30 mouse cellular contexts compared by ENCODE assay signal in the genomic region with DNA sequence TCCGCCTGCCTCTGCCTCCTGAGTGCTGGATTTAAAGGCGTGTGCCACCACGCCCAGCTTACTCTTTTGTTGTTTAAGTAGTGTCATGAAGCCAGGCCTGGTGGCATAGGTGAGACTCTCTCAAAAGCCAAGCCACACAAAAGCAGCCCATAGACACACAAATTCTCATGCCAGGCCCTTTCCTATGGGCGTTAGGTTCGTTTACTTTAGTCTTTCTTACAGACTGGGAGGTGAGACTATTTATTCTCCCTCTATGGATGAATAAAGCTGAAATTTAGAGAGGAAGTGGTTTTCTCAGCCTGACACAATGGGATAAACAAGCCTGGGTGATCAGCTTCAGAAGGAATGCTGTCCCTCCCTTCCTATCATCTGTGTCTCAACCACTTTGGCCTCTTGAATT.
DNase-seq lines count a peak whose midpoint lies in the region; ATAC-seq and TF ChIP-seq lines count a peak whose summit lies in the region.
"Had no signal": no experiment of that assay in that cellular context is flagged by ENCODE, and none has a peak within 500 bp of the region (broad histone marks: within the 10 kb centered on the region; RNA-seq: fewer than 3 reads in every experiment).

No protein-coding gene starts in this region.

- H3K36me3 ChIP-seq in intestine, embryonic 14.5 days (ENCODE audit: control insufficient read depth, insufficient read depth, low read length) = no peaks in the 10 kb centered on the region
- no peaks in the 10 kb centered on the region for H3K36me3 ChIP-seq in intestine, embryonic 15.5 days
- H3K36me3 ChIP-seq in ES-E14 (ENCODE audit: control insufficient read depth, insufficient read depth, low read length, poor library complexity, severe bottlenecking) = no peaks in the 10 kb centered on the region
- H3K36me3 ChIP-seq in limb, embryonic 10.5 days = no peaks in the 10 kb centered on the region
- H3K36me3 ChIP-seq: embryonic facial prominence, embryonic 10.5 days; embryonic facial prominence, embryonic 13.5 days; forebrain, embryonic 12.5 days; forebrain, embryonic 15.5 days; heart, embryonic 12.5 days; heart, embryonic 15.5 days; hindbrain, embryonic 10.5 days; hindbrain, embryonic 13.5 days had no signal

- no peaks in the 10 kb centered on the region for H3K27me3 ChIP-seq in intestine, embryonic 14.5 days (replicated peaks; ENCODE audit: control insufficient read depth, insufficient read depth, low read length)
- no peaks in the 10 kb centered on the region for H3K27me3 ChIP-seq in intestine, embryonic 15.5 days (replicated peaks)
- H3K27me3 ChIP-seq in limb, embryonic 10.5 days (ENCODE audit: low read depth, poor library complexity, severe bottlenecking) = no peaks in the 10 kb centered on the region
- H3K27me3 ChIP-seq: CH12.LX; embryonic facial prominence, embryonic 13.5 days; forebrain, embryonic 15.5 days; heart, embryonic 12.5 days; heart, embryonic 15.5 days; hindbrain, embryonic 13.5 days had no signal

- no peaks in the 10 kb centered on the region for H3K4me1 ChIP-seq in intestine, embryonic 14.5 days (replicated peaks; ENCODE audit: control insufficient read depth, insufficient read depth, low read length)
- no peaks in the 10 kb centered on the region for H3K4me1 ChIP-seq in intestine, embryonic 15.5 days (replicated peaks)
- no peaks in the 10 kb centered on the region for H3K4me1 ChIP-seq in ES-E14 (ENCODE audit: control insufficient read depth in 2 of 2, insufficient read depth in 2 of 2, low read length in 2 of 2, poor library complexity in 1 of 2)
- peaks cover 44% of the 10 kb centered on the region for H3K4me1 ChIP-seq in limb, embryonic 10.5 days
- H3K4me1 ChIP-seq: forebrain, embryonic 12.5 days; forebrain, embryonic 15.5 days; heart, embryonic 12.5 days; heart, embryonic 15.5 days; hindbrain, embryonic 10.5 days; hindbrain, embryonic 13.5 days had no signal

- no peak overlapping the region for H3K9ac ChIP-seq in intestine, embryonic 14.5 days (ENCODE audit: low read length)
- no peak overlapping the region for H3K9ac ChIP-seq in intestine, embryonic 15.5 days
- H3K9ac ChIP-seq in ES-E14 (ENCODE audit: insufficient read depth, low read depth, low read length, poor library complexity, severe bottlenecking) = no peak overlapping the region
- H3K9ac ChIP-seq: embryonic facial prominence, embryonic 13.5 days; forebrain, embryonic 12.5 days; forebrain, embryonic 15.5 days; heart, embryonic 12.5 days; heart, embryonic 15.5 days; hindbrain, embryonic 13.5 days had no signal

- no peaks in the 10 kb centered on the region for H3K9me3 ChIP-seq in intestine, embryonic 14.5 days (ENCODE audit: control insufficient read depth, low read length)
- no peaks in the 10 kb centered on the region for H3K9me3 ChIP-seq in intestine, embryonic 15.5 days
- H3K9me3 ChIP-seq in ES-E14 (ENCODE audit: control insufficient read depth, insufficient read depth, low read depth, low read length) = no peaks in the 10 kb centered on the region
- H3K9me3 ChIP-seq in limb, embryonic 10.5 days (replicated peaks) = no peaks in the 10 kb centered on the region
- H3K9me3 ChIP-seq: embryonic facial prominence, embryonic 10.5 days; embryonic facial prominence, embryonic 13.5 days; forebrain, embryonic 12.5 days; forebrain, embryonic 15.5 days; heart, embryonic 12.5 days; heart, embryonic 15.5 days; hindbrain, embryonic 10.5 days; hindbrain, embryonic 13.5 days had no signal

- in situ Hi-C loops in ES-E14 (cut with MboI; ENCODE audit: low sequenced_read_pairs in 2 of 2, unreplicated experiment in 2 of 2) = no loop called here

- no peak for ATAC-seq in intestine, embryonic 14.5 days (replicated peaks; ENCODE audit: low FRiP score, low TSS enrichment, low read depth)
- no peak for ATAC-seq in intestine, embryonic 15.5 days
- ATAC-seq: forebrain, embryonic 15.5 days; hindbrain, embryonic 16.5 days; intestine, postnatal 0 days had no signal

- 85% methylated on average over 5 of the region's 5 CpGs for WGBS in intestine, embryonic 14.5 days
- 83% methylated on average over 5 of the region's 5 CpGs for WGBS in intestine, embryonic 15.5 days
- WGBS in limb, embryonic 10.5 days = 93% methylated on average over 5 of the region's 5 CpGs

- H3K4me2 ChIP-seq in intestine, embryonic 14.5 days (ENCODE audit: low read length) = no peak overlapping the region
- no peak overlapping the region for H3K4me2 ChIP-seq in intestine, embryonic 15.5 days (replicated peaks)
- H3K4me2 ChIP-seq: embryonic facial prominence, embryonic 13.5 days; forebrain, embryonic 12.5 days; forebrain, embryonic 15.5 days; heart, embryonic 12.5 days; heart, embryonic 15.5 days; hindbrain, embryonic 13.5 days had no signal

- H3K4me3 ChIP-seq in intestine, embryonic 14.5 days (ENCODE audit: low read depth, low read length) = no peak overlapping the region
- no peak overlapping the region for H3K4me3 ChIP-seq in intestine, embryonic 15.5 days (replicated peaks)
- no peak overlapping the region for H3K4me3 ChIP-seq in ES-E14 (ENCODE audit: insufficient read depth in 1 of 2, low read depth in 1 of 2, low read length in 2 of 2, poor library complexity in 1 of 2, severe bottlenecking in 1 of 2)
- no peak overlapping the region for H3K4me3 ChIP-seq in limb, embryonic 10.5 days
- H3K4me3 ChIP-seq: embryonic facial prominence, embryonic 10.5 days; embryonic facial prominence, embryonic 13.5 days; erythroblast, embryonic 14.5 days; forebrain, embryonic 12.5 days; forebrain, embryonic 15.5 days; heart, embryonic 12.5 days; heart, embryonic 15.5 days; hindbrain, embryonic 10.5 days; hindbrain, embryonic 13.5 days had no signal

- H3K27ac ChIP-seq in intestine, embryonic 14.5 days (ENCODE audit: low read depth) = no peak overlapping the region
- H3K27ac ChIP-seq in intestine, embryonic 15.5 days = no peak overlapping the region
- no peak overlapping the region for H3K27ac ChIP-seq in ES-E14 (ENCODE audit: insufficient read depth, low read depth, low read length, poor library complexity, severe bottlenecking)
- no peak overlapping the region for H3K27ac ChIP-seq in limb, embryonic 10.5 days
- H3K27ac ChIP-seq: embryonic facial prominence, embryonic 10.5 days; embryonic facial prominence, embryonic 13.5 days; forebrain, embryonic 12.5 days; forebrain, embryonic 15.5 days; heart, embryonic 15.5 days; hindbrain, embryonic 10.5 days; hindbrain, embryonic 13.5 days had no signal

- DNase-seq in intestine, embryonic 14.5 days (ENCODE audit: low spot score) = peak; percentile 18
- DNase-seq in ES-E14 (ENCODE audit: low read depth, low spot score) = peak; percentile 16
- peak; percentile 25 for DNase-seq in limb, embryonic 10.5 days (ENCODE audit: low spot score)
- DNase-seq in adrenal gland, adult 2 months = no peak
- DNase-seq in spleen, adult 18-20 months = no peak
- DNase-seq: adrenal gland, adult 8-10 months; adrenal gland, postnatal 25 days; B cell, adult 2 months; cerebellum, adult 11-12 months; cerebellum, adult 8-10 months; cerebellum, postnatal 10 days; cerebellum, postnatal 36 days; embryo, embryonic 11 days; gastrocnemius, postnatal 10 days; gastrocnemius, postnatal 36 days; heart, postnatal 10 days; heart, postnatal 36 days had no signal

TF ChIP-seq in ES-E14, 5 proteins besides CTCF, POLR2A, EP300 and RAD21:
- TF ChIP-seq MAFK (IDR thresholded peaks at IDR 0.05; ENCODE audit: insufficient read depth, low read depth, low read length) (no peak), ZC3H11A (IDR thresholded peaks at IDR 0.05; ENCODE audit: borderline replicate concordance, low read depth, low read length) (no peak), ZNF384 (IDR thresholded peaks at IDR 0.05; ENCODE audit: low read depth, low read length) (no peak), HCFC1 (IDR thresholded peaks at IDR 0.05; ENCODE audit: borderline replicate concordance, insufficient read depth, low read length) (no peak), CHD2 (IDR thresholded peaks at IDR 0.05; ENCODE audit: low read depth, low read length) (no peak)

Comparison
In these comparisons a context has a peak if more than half of its experiments do, and no peak if none do; other contexts are left out.
1. DNase-seq: peak in intestine, embryonic 14.5 days (single experiment), ES-E14 (single experiment) and limb, embryonic 10.5 days (single experiment); none in adrenal gland, adult 2 months (single experiment) and spleen, adult 18-20 months (0 of 2).